Mouse (Mus musculus) limb, embryonic 14.5 days (tissue): ENCODE measurements around the gene N4bp2l1. TPM values are rescaled to one million over a fixed set of nuclear protein-coding genes. Genes with fewer than 3 reads are reported as not detected.

Experiments
- ATAC-seq: fragments of 200-750 bp; cut with Nextera tagmentation; 2 replicates; pipeline ENCODE4 v1.8.0; 2017; ENCODE audit warnings: low read depth, moderate number of reproducible peaks, moderate TSS enrichment; ENCODE audit not compliant: low FRiP score
- DNase-seq: peaks from one replicate; pipeline ENCODE4 v3.0.0-alpha.2; 2015; ENCODE audit warnings: low spot score
- H3K27ac ChIP-seq: fragments of 300-500 bp; sonication (generic); replicated peaks from 2 replicates; pipeline ENCODE4 v1.5.1; 2014; ENCODE audit warnings: low read depth, mild to moderate bottlenecking, low read length, moderate library complexity, mixed read lengths
- H3K27me3 ChIP-seq: fragments of 300-500 bp; sonication (generic); 2 replicates; pipeline ENCODE4 v1.6.1; 2014; ENCODE audit warnings: low read length, mixed read lengths; ENCODE audit not compliant: control insufficient read depth, insufficient read depth
- H3K36me3 ChIP-seq: fragments of 300-500 bp; sonication (generic); 2 replicates; pipeline ENCODE4 v1.6.1; 2014; ENCODE audit warnings: mild to moderate bottlenecking, low read length, moderate library complexity, mixed read lengths; ENCODE audit not compliant: control insufficient read depth, insufficient read depth
- H3K4me1 ChIP-seq: fragments of 300-500 bp; sonication (generic); 2 replicates; pipeline ENCODE4 v1.6.1; 2014; ENCODE audit warnings: antibody characterized with exemption, low read length, mixed read lengths; ENCODE audit not compliant: control insufficient read depth, insufficient read depth
- H3K4me2 ChIP-seq: fragments of 300-500 bp; sonication (generic); replicated peaks from 2 replicates; pipeline ENCODE4 v1.6.1; 2014; ENCODE audit warnings: low read depth, mild to moderate bottlenecking, low read length, moderate library complexity; ENCODE audit not compliant: severe bottlenecking
- H3K4me3 ChIP-seq: fragments of 300-500 bp; sonication (generic); replicated peaks from 2 replicates; pipeline ENCODE4 v1.5.1; 2014; ENCODE audit warnings: low read length
- H3K9ac ChIP-seq: fragments of 300-500 bp; sonication (generic); 2 replicates; pipeline ENCODE4 v1.6.1; 2014; ENCODE audit warnings: mild to moderate bottlenecking, low read depth, low read length, moderate library complexity; ENCODE audit not compliant: severe bottlenecking
- H3K9me3 ChIP-seq: fragments of 300-500 bp; sonication (generic); 2 replicates; pipeline ENCODE4 v1.6.1; 2016; ENCODE audit warnings: low read length; ENCODE audit not compliant: control insufficient read depth
- POLR2A ChIP-seq: fragments of 200-500 bp; IDR thresholded peaks from 2 replicates; pipeline ENCODE4 v1.8.0; 2012; ENCODE audit warnings: inconsistent platforms, mild to moderate bottlenecking, moderate library complexity, borderline replicate concordance; ENCODE audit not compliant: insufficient read depth, insufficient read length; ENCODE audit errors: extremely low read depth
- WGBS: fragments of 180-500 bp; shearing (Covaris S2); extraction: QIAGEN DNeasy Blood & Tissue Kit; methylation state at CpG from one replicate; pipeline ENCODE4 v1.1.7; 2014; 5-methylcytosine and 5-hydroxymethylcytosine counted together
- polyA plus RNA-seq, 2 experiments: library from polyadenylated mRNA; depleted of rRNA in 1 of 2; stranded (reverse) in 1 of 2; unstranded in 1 of 2; fragments of >200 nt; fragmentation: Nextera tagmentation in 1 of 2; extraction: Ambion mirVana in 1 of 2; gene quantifications; 2 replicates each; pipeline versions ENCODE4 v1.2.1 to v1.2.3; 2012 to 2014

Gene N4bp2l1
- polyA plus RNA-seq, 2 experiments, result 4.3 to 6.1 TPM

DNA sequence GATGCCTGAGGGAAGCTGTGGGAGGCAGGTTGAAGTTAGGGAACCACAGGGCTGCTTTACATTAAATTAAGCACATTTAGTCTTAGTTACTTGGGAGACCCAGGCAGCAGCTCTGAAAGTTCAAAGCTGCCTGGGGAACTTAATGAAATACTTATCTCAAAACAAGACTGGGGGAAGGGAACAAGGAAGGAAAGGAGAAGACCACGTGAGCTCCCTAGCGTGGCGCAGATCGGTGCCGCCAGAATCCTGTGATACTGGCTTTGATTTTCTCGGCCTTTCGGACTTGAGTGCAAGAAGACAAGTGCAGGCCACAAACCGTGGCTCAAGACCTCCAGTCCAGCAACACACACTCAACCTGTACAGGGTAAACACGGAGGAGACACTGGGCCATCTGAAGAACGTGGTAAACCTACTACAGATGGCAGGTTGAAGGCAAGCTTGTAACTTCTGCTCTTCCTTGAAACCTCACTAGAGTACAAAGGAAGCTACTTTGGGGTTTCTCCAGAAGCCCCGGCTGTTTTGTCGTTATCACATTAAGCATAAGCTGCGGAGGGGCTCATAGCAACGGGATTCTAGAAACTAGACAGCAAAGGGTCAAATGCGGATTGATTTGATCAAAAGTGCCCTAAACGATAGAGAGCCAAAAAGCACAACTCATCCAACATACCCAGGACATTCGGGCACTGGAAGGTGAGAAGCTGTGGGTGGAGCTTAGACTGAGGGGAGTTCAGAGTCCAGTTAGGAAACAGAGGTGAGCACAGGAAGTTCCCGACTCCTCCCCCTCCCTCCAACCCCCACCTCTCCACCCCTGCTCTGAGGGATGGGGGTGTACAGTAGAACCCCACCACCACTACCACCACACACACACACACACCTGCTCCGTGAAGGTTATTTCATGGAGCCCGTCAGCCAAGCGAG lies 1.5 kb upstream of the N4bp2l1 start:
- Histone ChIP-seq H3K9me3 (no peaks in the 10 kb centered on the region), H3K4me3 (no peak overlapping the region), H3K9ac (no peak overlapping the region), H3K4me2 (no peak overlapping the region), H3K27me3 (peaks cover 12% of the 10 kb centered on the region; the same call in 1 of the 2 replicates), H3K36me3 (no peaks in the 10 kb centered on the region), H3K27ac (no peak overlapping the region), H3K4me1 (peaks cover 3% of the 10 kb centered on the region; the same call in 1 of the 2 replicates)
- DNase-seq, result no peak
- no peak for TF ChIP-seq POLR2A
- 59% methylated on average over 21 of the region's 21 CpGs for WGBS
- ATAC-seq, result no peak

DNA sequence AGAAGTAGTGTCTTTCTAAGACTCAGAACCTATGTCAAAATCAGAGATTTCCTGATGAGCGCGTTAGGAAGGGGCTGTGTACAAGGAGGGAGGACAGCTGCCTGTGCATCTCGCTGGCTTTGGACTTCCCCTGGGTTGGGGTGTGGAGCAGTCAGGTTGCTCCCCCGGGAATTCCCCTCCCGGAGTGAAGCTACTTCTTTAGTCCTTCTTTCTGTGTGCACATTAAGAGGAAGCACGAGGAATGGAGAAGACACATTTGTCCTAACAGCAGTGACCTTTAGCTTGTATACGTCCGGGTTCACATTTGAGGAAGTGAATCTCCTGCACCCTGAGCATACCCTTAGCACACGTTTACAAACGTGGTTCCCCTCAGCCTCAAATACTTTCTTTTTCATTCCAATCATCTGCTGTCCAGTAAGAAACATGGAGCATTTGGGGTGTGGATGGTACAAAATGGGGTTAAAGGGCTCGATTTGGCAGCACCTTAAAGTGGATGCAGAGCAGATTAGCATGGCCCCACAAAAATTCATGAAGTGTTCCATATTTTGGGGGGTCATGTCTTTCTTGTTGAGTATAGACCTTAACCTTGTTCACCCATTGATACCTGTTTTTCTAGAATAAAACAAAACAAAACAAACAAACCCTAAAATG lies 1.5 kb downstream of the N4bp2l1 start:
- H3K4me3 ChIP-seq, result no peak overlapping the region
- H3K9me3 ChIP-seq, result no peaks in the 10 kb centered on the region
- no peak overlapping the region for H3K4me2 ChIP-seq
- no peak for TF ChIP-seq POLR2A
- 59% methylated on average over 11 of the region's 11 CpGs for WGBS
- ATAC-seq (no peak), DNase-seq (no peak)
- peaks cover 18% of the 10 kb centered on the region; the same call in 1 of the 2 replicates for H3K27me3 ChIP-seq
- peaks cover 7% of the 10 kb centered on the region; the same call in 1 of the 2 replicates for H3K4me1 ChIP-seq
- H3K27ac ChIP-seq, result no peak overlapping the region
- H3K36me3 ChIP-seq, result no peaks in the 10 kb centered on the region
- no peak overlapping the region for H3K9ac ChIP-seq

DNA sequence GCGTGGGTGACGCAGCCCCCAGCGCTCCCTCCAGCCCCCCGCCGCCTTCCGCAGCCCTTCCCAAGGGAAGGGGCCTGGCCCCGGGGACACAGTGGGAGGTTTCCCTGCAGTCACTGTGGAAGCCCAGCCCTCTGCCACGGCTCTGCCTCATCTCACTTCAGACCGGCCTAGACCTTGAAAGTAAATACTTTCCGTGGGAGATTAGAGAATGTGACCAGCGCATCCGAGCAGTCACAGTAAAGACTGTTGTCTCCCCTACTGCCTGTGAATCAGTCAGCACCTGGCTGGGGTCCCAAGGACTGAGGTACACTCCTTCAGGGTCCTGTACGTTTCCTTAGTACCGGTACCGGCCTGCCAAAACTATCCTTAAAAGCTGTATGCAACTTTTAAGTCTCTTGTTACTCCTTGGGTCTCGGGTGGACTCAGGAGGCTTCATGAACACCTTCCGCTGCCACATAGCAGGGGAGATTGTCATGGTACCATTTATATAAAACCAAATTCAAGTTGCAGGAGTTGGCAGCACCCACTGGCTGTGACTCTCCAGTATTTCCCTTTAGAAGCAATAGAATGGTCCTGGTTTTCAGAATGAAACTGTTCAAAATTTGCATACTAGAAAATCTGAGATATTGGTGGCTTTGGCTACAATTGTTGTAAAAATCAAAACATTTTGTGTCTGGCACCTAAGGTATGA lies 2.2 kb downstream of the N4bp2l1 start:
- Histone ChIP-seq H3K9me3 (no peaks in the 10 kb centered on the region), H3K4me3 (peak overlapping the region; percentile 77), H3K4me1 (peaks cover 7% of the 10 kb centered on the region; the same call in 1 of the 2 replicates), H3K36me3 (no peaks in the 10 kb centered on the region), H3K27ac (no peak overlapping the region), H3K4me2 (peak overlapping the region; percentile 99), H3K27me3 (peaks cover 18% of the 10 kb centered on the region; the same call in 1 of the 2 replicates), H3K9ac (peak overlapping the region; percentile 60)
- no peak for TF ChIP-seq POLR2A
- ATAC-seq (no peak), DNase-seq (no peak)
- WGBS, result 10% methylated on average over 12 of the region's 17 CpGs

DNA sequence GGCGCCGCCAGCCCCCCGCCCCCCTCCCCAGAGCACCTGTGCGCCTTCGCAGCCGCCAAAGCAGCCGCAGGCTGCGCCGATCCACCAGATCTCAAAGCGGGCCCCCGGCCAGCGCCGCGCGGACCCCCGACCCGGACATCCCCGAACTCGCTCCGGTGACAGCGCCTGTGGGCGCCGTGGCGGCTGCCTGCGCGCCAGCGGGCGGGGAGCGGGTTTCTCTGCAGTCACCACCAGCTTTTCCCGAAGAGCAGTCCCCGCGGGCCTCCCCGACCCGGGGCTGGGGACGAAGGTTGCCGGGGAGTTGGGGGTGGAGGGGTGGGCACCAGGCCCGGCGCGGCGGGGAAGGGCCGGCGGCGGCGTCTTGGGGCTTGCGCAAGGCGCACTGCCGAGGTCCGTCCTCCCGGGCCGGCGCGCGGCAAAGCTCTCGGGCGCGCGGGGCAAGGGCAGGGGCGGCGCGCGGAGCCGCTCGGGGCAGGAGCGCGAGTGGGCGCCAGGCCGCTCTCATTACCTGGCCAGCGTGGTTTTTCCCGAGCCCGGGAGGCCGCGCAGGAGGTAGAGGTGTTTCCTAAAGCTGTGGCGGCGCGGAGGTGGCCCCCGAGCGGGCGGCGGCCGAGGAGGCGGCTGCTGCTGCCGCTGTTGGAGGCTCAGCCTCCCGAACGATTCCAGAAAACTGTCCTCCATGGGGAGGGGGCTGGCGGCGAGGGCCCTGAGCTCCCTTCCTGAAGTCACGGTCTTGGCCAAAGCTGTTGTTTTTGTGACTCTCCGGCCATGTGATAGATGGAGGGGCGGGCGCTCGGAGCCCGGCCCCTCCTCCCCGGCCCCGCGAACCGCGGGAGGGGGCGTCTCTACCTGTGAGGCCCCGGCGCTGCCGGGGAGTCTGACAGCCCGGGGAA lies 3.0 kb downstream of the N4bp2l1 start:
- Histone ChIP-seq H3K27ac (0 out of 2 replicates have a peak overlapping the region, but pooled peaks have one; percentile 19), H3K27me3 (peaks cover 18% of the 10 kb centered on the region; the same call in 1 of the 2 replicates), H3K9me3 (no peaks in the 10 kb centered on the region), H3K36me3 (no peaks in the 10 kb centered on the region), H3K4me3 (peak overlapping the region; percentile 77), H3K4me2 (peak overlapping the region; percentile 99), H3K4me1 (peaks cover 7% of the 10 kb centered on the region; the same call in 1 of the 2 replicates), H3K9ac (peak overlapping the region; percentile 60)
- peak; percentile 86 for ATAC-seq
- no peak for DNase-seq
- WGBS, result 1% methylated on average over 75 of the region's 102 CpGs
- no peak for TF ChIP-seq POLR2A
